Mouse (Mus musculus) Patski (cell line): ENCODE measurements around the gene Tspo2. TPM values are rescaled to one million over a fixed set of nuclear protein-coding genes. Genes with fewer than 3 reads are reported as not detected.
A peak's percentile ranks its signal among the peaks of the same experiment; 100 is the strongest.

ENCODE experiments used
- ATAC-seq: fragments of 100-300 bp; one replicate; pipeline ENCODE4 v1.8.0; 2021
- CTCF ChIA-PET: fragments of 350-600 bp; sonication (Branson Sonifier 250); formaldehyde crosslinking; loops from one replicate; lab custom pipeline; 2022; ENCODE audit warnings: inconsistent platforms; lab: Charles Lee
- POLR2A ChIA-PET: fragments of 350-600 bp; sonication (Branson Sonifier 250); formaldehyde crosslinking; loops from one replicate; lab custom pipeline; 2022; ENCODE audit warnings: antibody characterized with exemption, inconsistent platforms; lab: Charles Lee
- DNase-seq: peaks from one replicate; pipeline ENCODE4 v3.0.0-alpha.2; 2011; ENCODE audit warnings: low read depth, low spot score
- H3K27me3 ChIP-seq: fragments of 371-371 bp; one replicate; pipeline ENCODE4 v1.5.1; 2021
- CTCF ChIP-seq: fragments of 100-300 bp; IDR thresholded peaks from one replicate; pipeline ENCODE4 v1.5.1; 2021
- in situ Hi-C: fragments of 300-500 bp; cut with MboI; formaldehyde crosslinking; loops from 3 replicates; pipeline ENCODE4 v1.11.1; 2018; ENCODE audit warnings: low pct_unique_long_range_greater_than_20kb, mixed read lengths
- polyA plus RNA-seq: library from polyadenylated mRNA; unstranded; gene quantifications from one replicate; pipeline ENCODE4 v1.2.3, GENCODE M21; 2021

Tspo2 gene
- polyA plus RNA-seq, 1 experiment from 2014 or later, result 0.06 TPM

DNA sequence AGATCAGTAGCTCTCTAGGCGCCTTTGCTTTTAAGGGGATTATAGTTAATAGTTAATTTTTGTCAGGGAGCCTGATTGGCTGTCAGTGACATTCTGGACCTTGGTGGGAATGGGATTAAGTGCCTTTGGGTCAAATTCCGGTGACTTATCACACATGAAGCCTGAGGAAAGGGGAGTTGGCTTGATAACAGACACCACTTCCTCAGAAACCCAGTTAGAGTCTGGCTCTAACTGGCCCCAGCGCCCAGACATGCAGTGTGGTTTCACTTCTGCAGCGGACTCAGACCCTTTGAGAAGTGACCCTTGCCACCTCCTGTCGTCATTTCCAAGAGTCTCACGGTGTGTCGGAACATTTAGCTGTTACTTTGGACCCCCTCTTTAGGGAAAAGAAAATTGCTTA is 33.1 kb downstream of the Tspo2 start:
- TF ChIP-seq CTCF, result no peak
- DNase-seq (no peak), ATAC-seq (peak; percentile 27)
- in situ Hi-C loops, result loop anchor here (10.0 kb wide), 1 partner anchor 987 kb away; no protein-coding TSS in a partner anchor
- CTCF ChIA-PET, result interaction anchor here (1.4 to 1.9 kb wide), 2 partner anchors 49 to 184 kb away, joined by 4 to 5 read pairs; no protein-coding TSS in a partner anchor
- no peaks in the 10 kb centered on the region for H3K27me3 ChIP-seq
- POLR2A ChIA-PET, result no interaction called here

DNA sequence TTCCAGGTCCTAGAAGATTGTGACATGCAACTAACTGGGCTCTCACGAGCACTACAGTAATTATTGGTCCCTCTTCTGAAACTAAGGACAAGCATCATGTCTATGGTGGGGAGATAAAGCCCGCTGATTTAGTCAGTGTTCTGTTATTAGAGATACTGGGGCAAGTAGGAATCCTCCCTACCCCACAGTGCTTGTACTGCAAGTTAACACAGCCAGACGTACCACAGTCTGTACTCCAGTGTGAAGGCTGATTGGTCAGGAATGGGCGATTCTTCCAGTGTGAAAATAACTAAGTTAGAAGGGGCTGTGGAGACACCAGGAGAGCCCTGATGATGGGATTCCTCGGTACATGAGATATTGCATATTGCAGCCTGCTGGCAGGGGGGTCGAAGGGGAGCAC is 33.8 kb downstream of the Tspo2 start:
- POLR2A ChIA-PET, result no interaction called here
- ATAC-seq, result no peak
- DNase-seq, result no peak
- in situ Hi-C loops, result loop anchor here (10.0 kb wide), 1 partner anchor 987 kb away; no protein-coding TSS in a partner anchor
- CTCF ChIA-PET, result interaction anchor here (1.4 to 1.9 kb wide), 2 partner anchors 50 to 185 kb away, joined by 4 to 5 read pairs; no protein-coding TSS in a partner anchor
- H3K27me3 ChIP-seq, result no peaks in the 10 kb centered on the region
- no peak for TF ChIP-seq CTCF

DNA sequence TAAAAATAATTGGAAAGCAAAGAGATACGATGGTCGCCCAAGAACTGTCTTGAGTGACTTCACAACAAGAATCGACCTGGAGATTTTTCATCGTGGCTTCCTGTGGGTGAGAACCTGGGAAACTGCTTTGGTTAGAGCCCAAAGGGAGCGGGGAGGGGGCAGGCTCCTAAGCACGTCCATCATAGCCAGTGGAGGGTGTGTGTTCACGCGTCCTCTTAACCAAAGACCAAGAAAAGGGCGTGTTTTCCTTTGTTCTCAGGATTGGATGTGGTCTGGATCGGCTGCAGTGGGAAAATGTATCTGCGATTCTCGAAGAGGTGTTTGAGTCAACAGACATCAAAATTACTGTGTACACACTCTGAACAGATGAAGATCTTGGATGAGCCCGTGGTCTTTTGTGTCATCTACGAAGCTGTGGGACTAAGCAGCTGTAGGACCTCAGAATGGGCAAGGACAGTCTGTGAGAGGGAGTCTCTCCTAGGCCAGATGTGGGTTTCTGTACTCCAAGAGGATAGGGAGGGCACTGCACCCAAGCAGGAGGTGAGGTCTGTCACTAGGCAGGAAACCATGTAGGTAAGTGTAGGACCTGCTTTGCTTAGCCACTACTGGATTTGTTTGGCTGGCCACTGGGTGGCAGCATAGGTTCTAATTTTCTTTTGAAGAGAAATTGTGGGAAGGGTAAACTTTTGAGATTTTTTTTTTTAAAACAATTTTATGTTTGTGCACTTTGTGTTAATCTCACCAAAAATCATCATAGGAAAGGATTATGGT is 34.7 kb downstream of the Tspo2 start:
- DNase-seq (no peak), ATAC-seq (peak; percentile 95)
- H3K27me3 ChIP-seq, result no peaks in the 10 kb centered on the region
- peak; percentile 81 for TF ChIP-seq CTCF
- ChIA-PET CTCF (no interaction called here), POLR2A (interaction anchor here (0.7 kb wide), 1 partner anchor 43 kb away, joined by 3 read pairs; no protein-coding TSS in a partner anchor)
- in situ Hi-C loops, result loop anchor here (10.0 kb wide), 1 partner anchor 988 kb away; no protein-coding TSS in a partner anchor

GRCm38 (mm10) chr17:48416011-48416410 is 35.3 kb downstream of the Tspo2 start:
- in situ Hi-C loops, result loop anchor here (10.0 kb wide), 1 partner anchor 989 kb away; no protein-coding TSS in a partner anchor
- no peaks in the 10 kb centered on the region for H3K27me3 ChIP-seq
- TF ChIP-seq CTCF, result no peak
- ATAC-seq (no peak), DNase-seq (no peak)
- ChIA-PET POLR2A (no interaction called here), CTCF (no interaction called here)

DNA sequence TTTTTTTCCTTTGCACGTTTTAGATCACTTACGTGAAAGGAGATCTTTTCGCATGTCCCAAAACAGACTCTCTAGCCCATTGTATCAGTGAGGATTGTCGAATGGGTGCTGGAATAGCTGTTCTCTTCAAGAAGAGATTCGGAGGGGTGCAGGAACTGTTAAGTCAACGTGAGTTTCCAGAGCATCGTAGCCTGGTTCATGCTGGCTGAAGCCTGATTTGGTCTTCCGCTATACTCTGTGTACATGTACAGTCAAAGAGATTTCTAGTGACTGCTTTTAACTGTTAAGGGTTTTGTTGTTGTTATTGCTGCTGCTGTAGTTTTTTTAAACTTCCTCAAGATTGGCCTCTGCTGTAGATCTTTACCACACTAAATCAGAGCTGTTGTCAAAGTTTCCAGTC is 40.1 kb downstream of the Tspo2 start:
- TF ChIP-seq CTCF, result no peak
- no peak for DNase-seq
- in situ Hi-C loops, result loop anchor here (5.0 to 10.0 kb wide), 2 partner anchors 191 to 994 kb away; no protein-coding TSS in a partner anchor
- H3K27me3 ChIP-seq, result no peaks in the 10 kb centered on the region
- CTCF ChIA-PET, result interaction anchor here (0.8 to 1.0 kb wide), 2 partner anchors 23 to 56 kb away, joined by 3 to 4 read pairs; no protein-coding TSS in a partner anchor
- no peak for ATAC-seq
- POLR2A ChIA-PET, result interaction anchor here (0.6 kb wide), 1 partner anchor 448 kb away, joined by 3 read pairs; no protein-coding TSS in a partner anchor

GRCm38 (mm10) chr17:48410299-48410785 is 41.0 kb downstream of the Tspo2 start:
- CTCF ChIA-PET, result no interaction called here
- H3K27me3 ChIP-seq, result no peaks in the 10 kb centered on the region
- POLR2A ChIA-PET, result interaction anchor here (0.5 to 0.6 kb wide), 2 partner anchors 39 to 447 kb away, joined by 3 read pairs; no protein-coding TSS in a partner anchor
- no peak for TF ChIP-seq CTCF
- DNase-seq (no peak), ATAC-seq (peak; percentile 4)
- in situ Hi-C loops, result loop anchor here (5.0 to 10.0 kb wide), 2 partner anchors 192 to 994 kb away; no protein-coding TSS in a partner anchor

DNA sequence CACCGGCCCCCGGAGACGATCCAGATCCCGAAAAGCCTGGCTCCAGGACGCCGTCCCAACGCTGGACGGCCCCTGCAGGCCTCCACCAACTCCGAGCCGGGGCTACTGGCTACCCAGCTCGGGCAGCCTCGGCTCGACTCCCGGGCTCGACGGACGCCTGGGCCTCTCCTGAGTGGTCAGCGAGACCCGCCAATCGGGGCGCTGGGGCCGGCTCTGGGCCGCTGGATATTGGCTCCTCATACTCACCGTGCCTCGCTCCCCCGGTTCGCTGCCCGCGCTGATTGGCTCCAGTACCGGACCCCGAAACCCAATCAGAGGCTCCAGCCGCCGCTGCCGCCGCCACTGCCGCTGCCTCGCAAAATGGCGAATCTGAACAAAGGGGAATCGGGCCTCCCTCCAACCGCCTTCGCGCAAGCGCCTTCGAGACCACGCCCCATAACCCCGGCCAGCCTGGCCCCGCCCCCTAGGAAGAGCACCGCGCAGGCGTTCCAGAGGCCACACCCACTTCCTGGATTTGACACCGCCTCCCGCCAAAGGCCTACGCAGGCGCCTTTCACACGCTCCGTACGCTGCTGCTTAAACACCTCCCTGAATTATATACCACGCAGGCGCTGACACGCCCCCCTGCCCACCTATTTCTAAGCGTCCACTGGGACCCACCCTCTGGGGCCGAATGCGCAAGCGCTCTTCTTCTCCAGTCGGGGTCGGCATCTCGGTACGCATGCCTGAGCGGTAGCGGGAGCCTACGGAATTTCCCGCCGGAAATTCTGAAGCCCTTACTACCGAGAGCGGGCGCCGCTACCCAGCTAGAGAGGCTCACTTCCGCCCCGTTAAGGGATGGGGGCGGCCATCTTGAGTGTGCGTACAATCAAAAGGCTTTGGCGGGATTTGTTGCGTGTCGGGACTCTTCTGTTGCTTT is 41.7 kb downstream of the Tspo2 start, which contains the start of the genes Nfya and Oard1:
Gene Nfya (minus strand): TSS at position 527 of the 919 bp plus-strand sequence.
Gene Oard1 (plus strand): TSS at position 635 of the 919 bp plus-strand sequence.
- CTCF ChIA-PET, result no interaction called here
- TF ChIP-seq CTCF, result no peak
- DNase-seq (peak; percentile 99), ATAC-seq (peak; percentile 94)
- H3K27me3 ChIP-seq, result no peaks in the 10 kb centered on the region
- in situ Hi-C loops, result loop anchor here (5.0 to 10.0 kb wide), 3 partner anchors 135 to 995 kb away; no protein-coding TSS in a partner anchor
- POLR2A ChIA-PET, result interaction anchor here (0.5 kb wide), 1 partner anchor 39 kb away, joined by 3 read pairs; no protein-coding TSS in a partner anchor

GRCm38 (mm10) chr17:48408526-48409291 is 42.6 kb downstream of the Tspo2 start:
- no peak for DNase-seq
- peak; percentile 45 for ATAC-seq
- CTCF ChIA-PET, result no interaction called here
- no peaks in the 10 kb centered on the region for H3K27me3 ChIP-seq
- in situ Hi-C loops, result loop anchor here (10.0 kb wide), 1 partner anchor 134 kb away; no protein-coding TSS in a partner anchor
- POLR2A ChIA-PET, result no interaction called here
- no peak for TF ChIP-seq CTCF
